Mouse (Mus musculus) cortical plate, adult 2 months (tissue): ENCODE measurements around the gene Cemip.

Experiments used
- CTCF ChIP-seq: fragments of 200-500 bp; IDR thresholded peaks from 2 replicates; pipeline ENCODE4 v1.5.1; 2011; ENCODE audit warnings: mild to moderate bottlenecking, control low read depth, low read length; ENCODE audit not compliant: insufficient read depth; ENCODE audit errors: extremely low read depth
- POLR2A ChIP-seq: fragments of 200-500 bp; IDR thresholded peaks from 2 replicates; pipeline ENCODE4 v1.6.1; 2011; ENCODE audit warnings: mild to moderate bottlenecking, low read length, control low read depth; ENCODE audit not compliant: insufficient read depth; ENCODE audit errors: extremely low read depth

- no peak for TF ChIP-seq CTCF
- no peak for TF ChIP-seq POLR2A
Observed at GRCm38 (mm10) chr7:84038642-84039041, 47.7 kb downstream of the Cemip start.
